ENCODE assay signal across 27 mouse cellular contexts in genomic region chr3:38459507-38460249, GRCm38 (mm10). TPM values are rescaled to one million over a fixed set of nuclear protein-coding genes. Genes with fewer than 3 reads are reported as not detected.
DNase-seq lines count a peak whose midpoint lies in the region; ATAC-seq and TF ChIP-seq lines count a peak whose summit lies in the region.
"Had no signal": no experiment of that assay in that cellular context is flagged by ENCODE, and none has a peak within 500 bp of the region (broad histone marks: within the 10 kb centered on the region; RNA-seq: fewer than 3 reads in every experiment).

No protein-coding gene starts in this region.

- no peaks in the 10 kb centered on the region for H3K9me3 ChIP-seq in CH12.LX (replicated peaks; ENCODE audit: low read length)
- no peaks in the 10 kb centered on the region for H3K9me3 ChIP-seq in stomach, embryonic 16.5 days (replicated peaks; ENCODE audit: control insufficient read depth, low read length)
- no peaks in the 10 kb centered on the region for H3K9me3 ChIP-seq in midbrain, embryonic 10.5 days (replicated peaks)
- H3K9me3 ChIP-seq: forebrain, embryonic 10.5 days; forebrain, embryonic 15.5 days; heart, embryonic 13.5 days; limb, embryonic 12.5 days; liver, embryonic 15.5 days; neural tube, embryonic 12.5 days had no signal

- TF ChIP-seq RAD21 in CH12.LX (IDR thresholded peaks at IDR 0.05; ENCODE audit: low read depth, low read length) = no peak

- TF ChIP-seq CTCF in CH12.LX (conservative IDR thresholded peaks at IDR 0.05 in 1 of 2, IDR thresholded peaks at IDR 0.05 in 1 of 2; ENCODE audit: low read depth in 2 of 2, low read length in 2 of 2) = no peak
- no peak for TF ChIP-seq CTCF in bone marrow macrophage, adult 2 months (IDR thresholded peaks at IDR 0.05; ENCODE audit: low read depth, low read length)

- H3K36me3 ChIP-seq in CH12.LX (replicated peaks in 1 of 2; ENCODE audit: control insufficient read depth in 1 of 2, insufficient read depth in 1 of 2, low read length in 1 of 2) = peaks cover 50 to 78% of the 10 kb centered on the region in 2 experiments
- H3K36me3 ChIP-seq in stomach, embryonic 16.5 days (ENCODE audit: control insufficient read depth, insufficient read depth, low read length) = peaks cover 33% of the 10 kb centered on the region
- peaks cover 88% of the 10 kb centered on the region for H3K36me3 ChIP-seq in midbrain, embryonic 10.5 days

- WGBS in stomach, embryonic 16.5 days = 33% methylated on average over 5 of the region's 5 CpGs
- WGBS in midbrain, embryonic 10.5 days = 94% methylated on average over 5 of the region's 5 CpGs

- DNase-seq in CH12.LX (ENCODE audit: extremely low read depth) = no peak
- DNase-seq in midbrain, embryonic 10.5 days (ENCODE audit: low spot score) = no peak
- DNase-seq in heart, adult 18-20 months = no peak
- DNase-seq: adrenal gland, postnatal 14 days; B cell, adult 2 months; cerebellum, adult 2 months; cerebellum, postnatal 25 days; heart, adult 2 months; heart, postnatal 10 days; kidney, adult 9 months; kidney, postnatal 14 days; lung, embryonic 14.5 days; thymus, postnatal 14 days had no signal

- dilution Hi-C loops in CH12.LX (cut with MboI; ENCODE audit: extremely low pct_ligation_motif_present, extremely low pct_unique_long_range_greater_than_20kb, low sequenced_read_pairs) = no loop called here

- 0 out of 2 replicates have a peak, but pooled peaks cover 2% of the 10 kb centered on the region for H3K79me2 ChIP-seq in CH12.LX (replicated peaks; ENCODE audit: control insufficient read depth, extremely low read depth, insufficient read depth, poor library complexity, severe bottlenecking)

- TF ChIP-seq EP300 in CH12.LX (IDR thresholded peaks at IDR 0.05; ENCODE audit: low read length) = no peak

- peak; percentile 84 for ATAC-seq in granulocyte monocyte progenitor cell, adult 5-6 weeks (replicated peaks; ENCODE audit: poor library complexity, severe bottlenecking)
- peak; percentile 43; the same call in 1 of the 2 replicates for ATAC-seq in stomach, embryonic 16.5 days (ENCODE audit: insufficient read depth, low FRiP score)
- no peak for ATAC-seq in frontal cortex, adult (ENCODE audit: low TSS enrichment)
- ATAC-seq: forebrain, embryonic 15.5 days; intestine, postnatal 0 days; midbrain, embryonic 15.5 days; Patski had no signal

- H3K27me3 ChIP-seq in CH12.LX (replicated peaks) = no peaks in the 10 kb centered on the region
- H3K27me3 ChIP-seq in stomach, embryonic 16.5 days (ENCODE audit: control insufficient read depth, insufficient read depth, low read length) = no peaks in the 10 kb centered on the region
- H3K27me3 ChIP-seq in midbrain, embryonic 10.5 days (ENCODE audit: low read depth, poor library complexity, severe bottlenecking) = no peaks in the 10 kb centered on the region
- H3K27me3 ChIP-seq: forebrain, embryonic 15.5 days; heart, embryonic 13.5 days; limb, embryonic 12.5 days; liver, embryonic 15.5 days; midbrain, embryonic 15.5 days; neural tube, embryonic 12.5 days; Patski had no signal

- H3K4me3 ChIP-seq in CH12.LX (replicated peaks in 1 of 3; ENCODE audit: low read depth in 2 of 3, low read length in 2 of 3, poor library complexity in 1 of 3) = no peak overlapping the region
- no peak overlapping the region for H3K4me3 ChIP-seq in bone marrow macrophage, adult 2 months (ENCODE audit: insufficient read depth, low read length)
- no peak overlapping the region for H3K4me3 ChIP-seq in stomach, embryonic 16.5 days (replicated peaks; ENCODE audit: low read length)
- no peak overlapping the region for H3K4me3 ChIP-seq in midbrain, embryonic 10.5 days
- H3K4me3 ChIP-seq: forebrain, embryonic 10.5 days; forebrain, embryonic 15.5 days; heart, adult 2 months; heart, embryonic 13.5 days; limb, embryonic 12.5 days; liver, embryonic 15.5 days; midbrain, embryonic 15.5 days; neural tube, embryonic 12.5 days had no signal

- H3K4me1 ChIP-seq in CH12.LX (ENCODE audit: control insufficient read depth in 1 of 2, insufficient read depth in 2 of 2) = peaks cover 2 to 23% of the 10 kb centered on the region in 2 experiments; a peak in 2 of 4 replicates
- H3K4me1 ChIP-seq in bone marrow macrophage, adult 2 months (ENCODE audit: control insufficient read depth, insufficient read depth, low read length) = peaks cover 31% of the 10 kb centered on the region
- peaks cover 6% of the 10 kb centered on the region for H3K4me1 ChIP-seq in stomach, embryonic 16.5 days (ENCODE audit: control insufficient read depth, insufficient read depth, low read length)
- no peaks in the 10 kb centered on the region for H3K4me1 ChIP-seq in midbrain, embryonic 10.5 days
- H3K4me1 ChIP-seq: forebrain, embryonic 10.5 days; forebrain, embryonic 15.5 days; limb, embryonic 12.5 days; liver, embryonic 15.5 days; midbrain, embryonic 15.5 days had no signal

- no peak for TF ChIP-seq POLR2A in CH12.LX (IDR thresholded peaks at IDR 0.05; ENCODE audit: low read depth, low read length)
- TF ChIP-seq POLR2A in bone marrow macrophage, adult 2 months (IDR thresholded peaks at IDR 0.05; ENCODE audit: borderline replicate concordance, low read depth, low read length) = no peak

- in situ Hi-C loops in CH12.LX (cut with MboI; ENCODE audit: low pct_ligation_motif_present, low pct_unique_long_range_greater_than_20kb, low sequenced_read_pairs) = no loop called here

- H3K27ac ChIP-seq in CH12.LX (ENCODE audit: insufficient read depth, low read depth) = no peak overlapping the region
- H3K27ac ChIP-seq in bone marrow macrophage, adult 2 months (ENCODE audit: insufficient read depth, low read depth, low read length) = 0 out of 2 replicates have a peak overlapping the region, but pooled peaks have one; percentile 9
- no peak overlapping the region; the same call in 1 of the 2 replicates for H3K27ac ChIP-seq in stomach, embryonic 16.5 days (ENCODE audit: low read length)
- H3K27ac ChIP-seq in midbrain, embryonic 10.5 days (replicated peaks) = no peak overlapping the region
- H3K27ac ChIP-seq: forebrain, embryonic 10.5 days; forebrain, embryonic 15.5 days; heart, adult 2 months; heart, embryonic 13.5 days; hindbrain, embryonic 14.5 days; limb, embryonic 12.5 days; liver, embryonic 15.5 days; midbrain, embryonic 15.5 days; neural tube, embryonic 12.5 days had no signal

- H3K9ac ChIP-seq in CH12.LX (ENCODE audit: insufficient read depth, low read depth) = no peak overlapping the region
- H3K9ac ChIP-seq in stomach, embryonic 16.5 days (ENCODE audit: low read length) = no peak overlapping the region
- H3K9ac ChIP-seq: forebrain, embryonic 15.5 days; heart, embryonic 13.5 days; hindbrain, embryonic 14.5 days; limb, embryonic 12.5 days; liver, embryonic 15.5 days; lung, embryonic 14.5 days; midbrain, embryonic 15.5 days; neural tube, embryonic 12.5 days had no signal

- H3K4me2 ChIP-seq in CH12.LX (ENCODE audit: insufficient read depth, low read depth, poor library complexity, severe bottlenecking) = no peak overlapping the region
- H3K4me2 ChIP-seq in stomach, embryonic 16.5 days (ENCODE audit: low read depth, low read length) = no peak overlapping the region
- H3K4me2 ChIP-seq: forebrain, embryonic 15.5 days; heart, embryonic 13.5 days; hindbrain, embryonic 14.5 days; limb, embryonic 12.5 days; liver, embryonic 15.5 days; lung, embryonic 14.5 days; midbrain, embryonic 15.5 days; neural tube, embryonic 12.5 days had no signal

TF ChIP-seq in CH12.LX, 34 proteins besides CTCF, POLR2A, EP300 and RAD21:
- TF ChIP-seq IRF4 (IDR thresholded peaks at IDR 0.05; ENCODE audit: low read depth, low read length) = peak; percentile 33; the same call in 1 of the 2 replicates
- TF ChIP-seq KAT2A (IDR thresholded peaks at IDR 0.05; ENCODE audit: insufficient replicate concordance, low read length) = no peak
- no peak for TF ChIP-seq MXI1 (IDR thresholded peaks at IDR 0.05; ENCODE audit: low read depth, low read length)
- no peak for TF ChIP-seq ZC3H11A (IDR thresholded peaks at IDR 0.05; ENCODE audit: low read depth, low read length)
- TF ChIP-seq NRF1 (IDR thresholded peaks at IDR 0.05; ENCODE audit: low read depth, low read length) = no peak
- no peak for TF ChIP-seq CHD2 (IDR thresholded peaks at IDR 0.05; ENCODE audit: low read length)

RNA-seq across cellular contexts. Expression of gene Ankrd50, which starts 25.0 kb away (rescaled TPM):
- total RNA-seq in CH12.LX (2012; rRNA removed) (11.2 and 24.6 TPM in 2 replicates), CH12.LX (2014; rRNA removed) (9.0 and 14.0 TPM in 2 replicates)
- polyA plus RNA-seq in CH12.LX (2012; ENCODE audit: insufficient read length, low read depth) = 14.6 and 16.4 TPM in 2 replicates
- polyA plus RNA-seq in bone marrow macrophage, adult 2 months (2012; ENCODE audit: insufficient read depth, insufficient read length, missing spikeins) = 21.7 and 22.8 TPM in 2 replicates
- 4.7 and 5.0 TPM in 2 replicates for total RNA-seq in granulocyte monocyte progenitor cell, adult 5-6 weeks (2014; fragmentation: Nextera tagmentation)
- total RNA-seq in granulocyte monocyte progenitor cell, adult 5-6 weeks (2017) = 6.2 TPM in 2 replicates
- 21.0 and 21.3 TPM in 2 replicates for polyA plus RNA-seq in stomach, embryonic 16.5 days (2015; fragmentation: Nextera tagmentation; extraction: Ambion mirVana)
- 19.8 and 26.1 TPM in 2 replicates for polyA plus RNA-seq in midbrain, embryonic 10.5 days (2016; fragmentation: Nextera tagmentation; extraction: Ambion mirVana)
- total RNA-seq in heart, adult 18-20 months (2021) = 10 to 100 TPM; 35.0 to 35.3 TPM
